Mouse (Mus musculus): ENCODE data around the gene Ecsit.
"Not testable (repeated sequence)": the region's sequence is repeated elsewhere in the genome, so short reads cannot be mapped to it uniquely, and the experiment has no call there.

Gene Ecsit

GRCm38 (mm10) chr9:22095854-22096307 is 10.6 kb upstream of the Ecsit start:
- in situ Hi-C loops (cut with MboI; ENCODE audit: unreplicated experiment in 2 of 2) = loop anchor here in 1 of 2 experiments (5.0 kb wide), 1 partner anchor 46 kb away; no protein-coding TSS in a partner anchor

GRCm38 (mm10) chr9:22092746-22093145 is 7.5 kb upstream of the Ecsit start:
- in situ Hi-C loops (cut with MboI; ENCODE audit: unreplicated experiment in 2 of 2) = no loop called here

- in situ Hi-C loops (cut with MboI; ENCODE audit: unreplicated experiment in 2 of 2) = no loop called here
Measured at GRCm38 (mm10) chr9:22089986-22090385, 4.7 kb upstream of the Ecsit start.

DNA sequence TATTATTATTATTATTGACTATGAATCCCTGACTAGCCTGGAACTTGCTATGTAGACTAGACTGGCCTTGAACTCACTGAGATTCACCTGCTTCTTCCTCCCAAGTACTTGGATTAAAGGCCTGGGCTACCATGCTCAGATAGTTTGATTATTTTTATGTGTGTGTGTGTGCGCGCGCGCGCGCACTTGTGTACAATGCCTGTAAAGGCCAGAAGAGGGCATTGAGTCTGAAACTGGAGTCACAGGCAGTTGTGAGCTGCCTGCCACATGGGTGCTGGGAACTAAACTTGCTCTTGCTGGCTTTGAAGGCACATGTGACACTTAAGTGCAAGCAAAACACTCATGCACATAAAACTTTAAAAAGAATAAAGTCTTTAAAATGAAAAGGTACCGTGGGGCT is 4.0 kb upstream of the Ecsit start:
- in situ Hi-C loops (cut with MboI; ENCODE audit: unreplicated experiment in 2 of 2) = no loop called here

DNA sequence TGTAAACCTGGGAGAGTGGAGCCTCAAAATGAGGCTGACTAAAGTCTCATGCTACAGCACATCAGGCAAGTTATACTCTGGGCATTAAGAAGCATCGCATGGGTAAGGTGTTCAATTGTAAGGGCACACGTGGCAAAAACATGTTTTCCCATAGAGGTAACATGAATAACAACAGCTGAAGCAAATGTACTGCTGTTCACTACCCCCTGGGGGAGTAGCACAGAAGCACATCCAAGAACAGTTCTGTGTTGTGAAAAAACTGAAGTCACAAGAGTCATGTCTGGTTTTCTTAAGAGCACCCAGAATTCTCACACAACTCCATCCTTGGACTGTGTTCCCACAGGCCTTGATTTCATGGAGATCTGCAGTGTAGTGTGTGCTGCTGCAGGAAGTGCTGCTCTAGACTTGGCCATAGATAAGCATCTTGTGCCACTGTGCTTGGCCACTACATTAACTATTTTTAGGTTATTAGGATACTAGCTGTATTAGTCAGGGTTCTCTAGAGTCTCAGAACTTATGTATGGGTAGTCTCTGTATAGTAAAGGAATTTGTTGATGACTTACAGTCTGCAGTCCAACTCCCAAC is 1.9 kb upstream of the Ecsit start:
- in situ Hi-C loops (cut with MboI; ENCODE audit: unreplicated experiment in 2 of 2) = no loop called here

GRCm38 (mm10) chr9:22086012-22086411 is 774 bp upstream of the Ecsit start:
- in situ Hi-C loops (cut with MboI; ENCODE audit: unreplicated experiment in 2 of 2) = no loop called here

GRCm38 (mm10) chr9:22084667-22085021 is 594 bp downstream of the Ecsit start:
- in situ Hi-C loops (cut with MboI; ENCODE audit: unreplicated experiment in 2 of 2) = no loop called here

DNA sequence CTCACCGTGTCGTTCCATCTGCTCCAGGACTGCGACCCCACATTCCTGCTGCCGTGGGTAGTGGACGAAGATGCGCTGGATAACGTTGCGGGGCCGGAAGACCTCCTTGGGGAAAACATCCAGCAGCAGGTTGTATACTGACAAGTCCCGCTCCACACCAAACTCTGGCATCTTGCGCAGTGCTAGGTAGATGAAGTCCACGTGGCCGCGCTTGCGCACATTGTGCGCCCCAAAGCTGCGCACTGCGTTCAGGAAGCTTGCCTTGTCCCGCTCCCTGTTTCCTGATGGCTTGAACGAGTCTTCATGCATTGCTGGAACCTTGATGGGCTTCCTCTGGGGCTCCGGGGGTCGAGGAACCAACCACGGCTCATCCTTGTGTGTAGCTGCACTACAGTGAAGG is 9.0 kb downstream of the Ecsit start:
- in situ Hi-C loops (cut with MboI; ENCODE audit: unreplicated experiment in 2 of 2) = no loop called here

- in situ Hi-C loops (cut with MboI; ENCODE audit: unreplicated experiment in 2 of 2) = not testable (repeated sequence)
Measured at GRCm38 (mm10) chr9:22075778-22076177, 9.5 kb downstream of the Ecsit start.

DNA sequence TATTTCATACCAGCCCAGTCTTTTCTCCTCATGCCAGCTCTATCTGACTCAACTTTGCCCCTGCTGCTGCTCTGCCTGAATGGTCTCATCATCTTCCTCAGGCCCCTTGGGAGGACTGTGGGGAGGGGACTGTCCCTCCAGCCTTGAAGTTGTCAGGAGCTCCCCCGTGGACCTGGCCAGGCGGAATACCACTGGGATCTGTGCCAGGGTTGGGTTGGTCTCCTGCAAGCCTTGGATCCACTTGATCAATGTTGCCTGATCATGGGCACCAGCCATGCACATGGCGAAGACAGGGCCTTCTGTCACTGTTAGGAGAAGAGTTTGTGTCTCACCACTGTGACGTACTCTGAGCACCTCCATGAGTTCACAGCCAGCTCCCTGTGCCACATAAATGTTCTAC is 13.0 kb downstream of the Ecsit start:
- in situ Hi-C loops (cut with MboI; ENCODE audit: unreplicated experiment in 2 of 2) = loop anchor here in 1 of 2 experiments (5.0 kb wide), 1 partner anchor 70 kb away; no protein-coding TSS in a partner anchor

GRCm38 (mm10) chr9:22070791-22071573 is 14.3 kb downstream of the Ecsit start, which contains the start of the genes Gm49318 and Zfp653:
Gene Gm49318, minus strand, starts transcription at chr9:22071259.
Gene Zfp653, minus strand, starts transcription at chr9:22071376.
- in situ Hi-C loops (cut with MboI; ENCODE audit: unreplicated experiment in 2 of 2) = loop anchor here in 1 of 2 experiments (5.0 kb wide), 1 partner anchor 71 kb away; no protein-coding TSS in a partner anchor

DNA sequence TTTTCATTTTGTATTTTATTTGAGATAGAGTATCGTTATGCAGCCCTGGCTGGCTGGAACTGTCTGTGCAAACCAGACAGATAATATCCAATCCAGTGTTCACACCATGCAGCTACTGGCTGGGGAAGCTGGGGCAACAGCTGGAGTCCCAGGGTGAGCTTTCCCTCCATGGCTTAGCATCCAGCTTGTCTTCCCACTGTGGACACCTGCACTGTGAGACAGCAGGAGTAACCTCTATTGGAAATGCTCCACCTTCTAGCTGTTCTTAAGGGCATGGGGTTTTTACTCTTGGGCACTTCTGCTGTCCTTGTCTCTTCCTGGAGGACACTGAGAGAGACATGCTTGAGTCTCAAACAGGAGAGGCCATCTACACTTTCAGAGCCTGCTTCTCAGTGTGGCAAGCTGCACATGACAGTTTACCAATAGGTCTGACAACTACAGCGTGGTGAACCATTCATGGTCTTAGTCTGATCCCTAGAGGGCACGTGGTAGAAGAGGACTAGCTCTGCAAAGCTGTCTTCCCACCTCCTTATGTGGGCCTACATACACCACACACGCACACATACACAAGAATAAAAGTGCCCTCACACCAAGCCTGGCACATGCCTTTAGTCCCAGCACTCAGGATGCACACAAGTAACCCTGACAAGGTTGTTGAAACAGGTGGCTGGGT is 15.2 kb downstream of the Ecsit start:
- in situ Hi-C loops (cut with MboI; ENCODE audit: unreplicated experiment in 2 of 2) = loop anchor here (5.0 to 10.0 kb wide), 4 partner anchors 72 to 335 kb away; partner anchors contain the start of genes Zfp809 (in 2 of the 2) and Pigyl (in 1 of the 2)

GRCm38 (mm10) chr9:22067195-22067594 is 18.0 kb downstream of the Ecsit start:
- in situ Hi-C loops (cut with MboI; ENCODE audit: unreplicated experiment in 2 of 2) = loop anchor here (5.0 to 10.0 kb wide), 3 partner anchors 90 to 338 kb away; partner anchors contain the start of genes Zfp809 (in 2 of the 2) and Pigyl (in 1 of the 2)

DNA sequence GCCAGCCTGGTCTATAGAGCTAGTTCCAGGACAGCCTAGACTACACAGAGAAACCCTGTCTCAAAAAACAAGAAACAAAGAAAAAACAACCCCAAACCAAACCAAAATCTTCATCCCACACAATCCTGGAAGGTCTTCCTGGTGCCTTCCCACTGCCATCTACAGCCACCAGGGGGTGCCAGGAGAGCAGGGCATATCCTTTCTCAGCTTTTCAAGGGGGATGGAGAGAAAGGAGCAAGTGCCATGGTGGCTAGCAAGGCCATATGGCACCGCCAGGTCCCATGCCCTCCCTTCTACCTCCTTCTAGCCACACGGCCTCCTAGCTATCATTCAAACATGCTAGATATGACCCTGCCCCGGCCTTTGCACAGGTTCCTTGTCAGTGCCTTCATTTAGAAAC is 18.8 kb downstream of the Ecsit start:
- in situ Hi-C loops (cut with MboI; ENCODE audit: unreplicated experiment in 2 of 2) = loop anchor here (5.0 to 10.0 kb wide), 3 partner anchors 91 to 338 kb away; partner anchors contain the start of genes Zfp809 (in 2 of the 2) and Pigyl (in 1 of the 2)

GRCm38 (mm10) chr9:22065642-22066041 is 19.6 kb downstream of the Ecsit start:
- in situ Hi-C loops (cut with MboI; ENCODE audit: unreplicated experiment in 2 of 2) = loop anchor here (5.0 to 10.0 kb wide), 3 partner anchors 92 to 339 kb away; partner anchors contain the start of genes Zfp809 (in 2 of the 2) and Pigyl (in 1 of the 2)

DNA sequence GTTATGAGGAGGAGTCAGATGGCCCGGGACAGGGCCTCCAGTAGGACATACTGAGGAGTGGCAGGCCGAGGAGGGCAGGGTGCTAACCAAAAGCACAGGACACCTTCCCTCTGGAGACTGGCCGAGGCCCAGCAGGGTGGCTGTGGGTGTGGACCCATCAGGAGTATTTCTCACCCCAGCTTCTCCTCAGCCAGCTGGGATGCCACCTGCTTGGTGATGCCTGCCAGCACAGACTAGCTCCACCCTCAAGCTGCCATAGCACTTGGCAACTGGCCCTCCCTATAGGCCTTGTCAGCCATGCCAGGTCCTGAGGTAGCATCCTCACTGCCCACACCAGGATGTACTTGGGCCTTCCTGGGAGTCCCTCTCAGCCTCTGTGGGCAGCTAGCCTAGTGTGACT is 20.9 kb downstream of the Ecsit start:
- in situ Hi-C loops (cut with MboI; ENCODE audit: unreplicated experiment in 2 of 2) = loop anchor here (5.0 to 10.0 kb wide), 2 partner anchors 340 to 343 kb away; no protein-coding TSS in a partner anchor

DNA sequence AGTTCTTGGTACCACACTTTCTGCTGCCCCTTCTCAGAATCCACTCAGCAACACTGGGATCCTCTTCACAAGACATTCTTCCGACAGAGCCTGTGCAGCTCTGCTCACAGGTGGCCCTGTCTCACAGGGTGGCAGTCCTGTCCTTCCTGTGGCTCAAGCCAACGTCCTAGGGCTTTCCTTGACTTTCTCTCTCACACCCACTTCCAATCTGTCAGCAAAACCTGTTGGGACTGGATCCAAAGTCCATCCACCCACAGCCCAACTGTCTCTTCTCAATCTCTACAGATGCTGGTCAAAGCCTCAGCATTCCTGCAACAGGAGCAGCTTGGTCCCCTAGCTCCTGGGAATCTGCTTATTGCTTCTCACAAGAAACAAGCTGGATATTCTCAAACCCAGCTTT is 23.9 kb downstream of the Ecsit start:
- in situ Hi-C loops (cut with MboI; ENCODE audit: unreplicated experiment in 2 of 2) = loop anchor here (5.0 to 10.0 kb wide), 2 partner anchors 343 to 346 kb away; no protein-coding TSS in a partner anchor

- in situ Hi-C loops (cut with MboI; ENCODE audit: unreplicated experiment in 2 of 2) = loop anchor here (5.0 to 10.0 kb wide), 2 partner anchors 81 to 223 kb away; partner anchors contain the start of gene Angptl8 (in 1 of the 2)
Measured at GRCm38 (mm10) chr9:22058011-22058424, 27.2 kb downstream of the Ecsit start.

DNA sequence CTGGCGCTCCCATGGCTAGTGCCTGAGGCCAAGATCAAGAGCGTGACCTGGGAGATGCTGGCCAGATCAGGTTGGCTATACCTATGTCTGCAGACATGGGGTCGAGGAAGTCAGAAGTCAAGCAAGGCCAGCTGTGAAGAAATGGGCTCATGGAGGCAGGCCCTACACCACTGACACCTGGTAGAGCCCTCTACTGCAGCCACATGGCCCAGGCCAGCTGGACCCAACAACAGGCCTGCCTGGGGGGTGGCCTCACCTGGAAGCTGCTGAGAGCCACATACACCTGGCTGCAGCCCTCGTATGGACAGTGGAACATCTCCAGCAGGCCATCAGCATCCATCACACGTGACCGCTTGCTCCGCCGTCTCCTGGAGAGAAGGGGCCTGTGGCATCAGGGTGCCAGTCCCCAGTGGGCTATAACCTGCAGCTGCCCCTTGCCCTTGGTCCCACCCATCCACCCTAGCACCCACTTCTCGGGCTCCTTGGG is 28.2 kb downstream of the Ecsit start:
- in situ Hi-C loops (cut with MboI; ENCODE audit: unreplicated experiment in 2 of 2) = loop anchor here (5.0 to 10.0 kb wide), 2 partner anchors 80 to 222 kb away; partner anchors contain the start of gene Angptl8 (in 1 of the 2)

DNA sequence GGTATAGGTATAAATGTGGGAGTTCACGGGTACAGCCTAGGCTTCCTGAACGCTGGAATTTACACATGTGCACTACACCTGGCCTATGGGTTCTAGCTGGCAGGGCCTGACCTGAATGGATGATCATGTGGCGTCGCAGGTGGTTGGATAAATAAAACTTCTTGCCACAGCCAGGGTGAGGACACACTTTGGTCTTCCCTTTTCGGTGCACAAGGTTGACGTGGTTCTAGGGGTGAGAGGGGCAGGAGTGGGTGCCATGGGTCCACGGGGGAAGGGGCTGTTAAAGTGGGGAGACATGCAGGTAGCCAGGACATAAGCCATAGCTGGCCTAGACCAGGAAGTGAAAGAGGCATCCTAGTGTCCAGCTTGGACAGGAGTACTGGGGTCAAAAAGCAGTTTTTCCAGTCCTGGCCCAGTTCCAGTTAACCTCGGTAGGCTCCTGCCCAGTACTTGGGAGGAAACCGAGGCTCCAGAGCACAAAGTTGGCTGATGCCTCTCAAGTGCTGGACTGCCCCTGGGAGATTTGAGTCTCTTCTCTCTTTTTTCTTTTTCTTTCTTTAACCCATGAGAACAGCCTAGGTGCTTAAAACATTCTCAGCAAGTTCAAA is 28.8 kb downstream of the Ecsit start:
- in situ Hi-C loops (cut with MboI; ENCODE audit: unreplicated experiment in 2 of 2) = loop anchor here (5.0 to 10.0 kb wide), 2 partner anchors 79 to 222 kb away; partner anchors contain the start of gene Angptl8 (in 1 of the 2)
